In genomic region chr7:145206056-145206610, GRCm38 (mm10) we compare ENCODE assay signal across 8 mouse cellular contexts. TPM values are rescaled to one million over a fixed set of nuclear protein-coding genes. Genes with fewer than 3 reads are reported as not detected.
DNase-seq lines count a peak whose midpoint lies in the region; ATAC-seq lines count a peak whose summit lies in the region.

No protein-coding gene starts in this region.

- peak; percentile 92 for ATAC-seq in intestine, embryonic 15.5 days
- ATAC-seq in megakaryocyte-erythroid progenitor cell, adult 5-6 weeks (replicated peaks; ENCODE audit: low FRiP score, low TSS enrichment, poor library complexity, severe bottlenecking), result 0 out of 2 replicates have a peak, but pooled peaks have one; percentile 18

- WGBS in intestine, embryonic 15.5 days, result 1% methylated on average over 32 of the region's 34 CpGs

- H3K4me2 ChIP-seq in intestine, embryonic 15.5 days (replicated peaks), result peak overlapping the region; percentile 68

- intact Hi-C loops in gastrocnemius, postnatal 36 days (cut with DNase I), result no loop called here
- intact Hi-C loops in left cerebral cortex, postnatal 4 days (cut with DNase I), result no loop called here

- peaks cover 23% of the 10 kb centered on the region for H3K4me1 ChIP-seq in intestine, embryonic 15.5 days (replicated peaks)

- H3K9me3 ChIP-seq in intestine, embryonic 15.5 days, result 0 out of 2 replicates have a peak, but pooled peaks cover 2% of the 10 kb centered on the region

- H3K4me3 ChIP-seq in intestine, embryonic 15.5 days (replicated peaks), result peak overlapping the region; percentile 8; the same call in 1 of the 2 replicates

- H3K9ac ChIP-seq in intestine, embryonic 15.5 days, result peak overlapping the region; percentile 59

- no peaks in the 10 kb centered on the region for H3K27me3 ChIP-seq in intestine, embryonic 15.5 days (replicated peaks)

- peak; percentile 82 for DNase-seq in adrenal gland, postnatal 14 days
- peak; percentile 94 for DNase-seq in embryo, embryonic 11 days
- peak; percentile 54 to 60 for DNase-seq in gastrocnemius, postnatal 36 days
- peak; percentile 82 for DNase-seq in left cerebral cortex, postnatal 4 days
- peak; percentile 58 for DNase-seq in right cerebral cortex, postnatal 4 days
- DNase-seq in B cell, adult 2 months, result no peak

- H3K27ac ChIP-seq in intestine, embryonic 15.5 days, result peak overlapping the region; percentile 96

- H3K36me3 ChIP-seq in intestine, embryonic 15.5 days, result no peaks in the 10 kb centered on the region

RNA-seq across cellular contexts. Expression of gene 1810010D01Rik, which starts 1.8 kb away (rescaled TPM):
- not detected in 2 replicates for total RNA-seq in adrenal gland, postnatal 14 days (2021)
- not detected for total RNA-seq in gastrocnemius, postnatal 36 days (2021)
- 0.59 and 1.2 TPM in 2 replicates for polyA plus RNA-seq in intestine, embryonic 15.5 days (2015; fragmentation: Nextera tagmentation; extraction: Ambion mirVana)
- total RNA-seq in left cerebral cortex, postnatal 4 days (2021), result not detected
- 0.45 TPM in 1 of 2 replicates, not detected in the other for total RNA-seq in megakaryocyte-erythroid progenitor cell, adult 5-6 weeks (2014; fragmentation: Nextera tagmentation)
- total RNA-seq in megakaryocyte-erythroid progenitor cell, adult 5-6 weeks (2017), result not detected in 2 replicates

Comparison
In these comparisons a context has a peak if more than half of its experiments do, and no peak if none do; other contexts are left out.
1. DNase-seq: peak in adrenal gland, postnatal 14 days (single experiment), embryo, embryonic 11 days (single experiment), gastrocnemius, postnatal 36 days (2 of 2), left cerebral cortex, postnatal 4 days (single experiment) and right cerebral cortex, postnatal 4 days (single experiment); none in B cell, adult 2 months (0 of 2).